Mouse (Mus musculus) E14TG2a.4 (cell line): ENCODE measurements around the gene Tex261.

ENCODE experiments used
- CTCF ChIP-seq: conservative IDR thresholded peaks from 2 replicates; pipeline ENCODE4 v1.5.1; 2014; ENCODE audit warnings: low read length
- NANOG ChIP-seq: IDR thresholded peaks from 2 replicates; pipeline ENCODE4 v1.6.1; 2014; ENCODE audit warnings: borderline replicate concordance, low read length, mixed read lengths

GRCm38 (mm10) chr6:83729350-83729970 is 46.2 kb downstream of the Tex261 start:
- TF ChIP-seq CTCF (no peak), NANOG (no peak)
